Mouse (Mus musculus) cortical plate, adult 2 months (tissue): ENCODE results near the gene Hrh2.

ENCODE experiments used
- CTCF ChIP-seq: fragments of 200-500 bp; IDR thresholded peaks from 2 replicates; pipeline ENCODE4 v1.5.1; 2011; ENCODE audit warnings: mild to moderate bottlenecking, control low read depth, low read length; ENCODE audit not compliant: insufficient read depth; ENCODE audit errors: extremely low read depth
- POLR2A ChIP-seq: fragments of 200-500 bp; IDR thresholded peaks from 2 replicates; pipeline ENCODE4 v1.6.1; 2011; ENCODE audit warnings: mild to moderate bottlenecking, low read length, control low read depth; ENCODE audit not compliant: insufficient read depth; ENCODE audit errors: extremely low read depth

- TF ChIP-seq CTCF (no peak), POLR2A (no peak)
Observed at GRCm38 (mm10) chr13:54245204-54245603, 53.3 kb downstream of the Hrh2 start.
